Mouse (Mus musculus) midbrain, embryonic 11.5 days (tissue): Measurements from ENCODE around the gene Hoxa7. TPM values are rescaled to one million over a fixed set of nuclear protein-coding genes. Genes with fewer than 3 reads are reported as not detected.
A peak's percentile ranks its signal among the peaks of the same experiment; 100 is the strongest.

Experiments
- ATAC-seq: fragments of 200-750 bp; cut with Nextera tagmentation; 2 replicates; pipeline ENCODE4 v1.8.0; 2017; ENCODE audit warnings: moderate TSS enrichment, moderate library complexity; ENCODE audit not compliant: low FRiP score
- DNase-seq: peaks from one replicate; pipeline ENCODE4 v3.0.0; 2015; ENCODE audit warnings: low spot score; ENCODE audit errors: missing footprints
- H3K27ac ChIP-seq: fragments of 300-500 bp; sonication (generic); 2 replicates; pipeline ENCODE4 v1.5.1; 2014; ENCODE audit warnings: low read depth, low read length
- H3K27me3 ChIP-seq: fragments of 300-500 bp; sonication (generic); 2 replicates; pipeline ENCODE4 v1.6.1; 2014; ENCODE audit warnings: mild to moderate bottlenecking, low read length, moderate library complexity, mixed read lengths; ENCODE audit not compliant: control insufficient read depth, insufficient read depth
- H3K36me3 ChIP-seq: fragments of 300-500 bp; sonication (generic); 2 replicates; pipeline ENCODE4 v1.6.1; 2014; ENCODE audit warnings: mild to moderate bottlenecking, low read length, moderate library complexity, mixed read lengths; ENCODE audit not compliant: control insufficient read depth, insufficient read depth
- H3K4me1 ChIP-seq: fragments of 300-500 bp; sonication (generic); 2 replicates; pipeline ENCODE4 v1.6.1; 2014; ENCODE audit warnings: low read length; ENCODE audit not compliant: control insufficient read depth, insufficient read depth
- H3K4me2 ChIP-seq: fragments of 300-500 bp; sonication (generic); 2 replicates; pipeline ENCODE4 v1.6.1; 2014; ENCODE audit warnings: mild to moderate bottlenecking, moderate library complexity
- H3K4me3 ChIP-seq: fragments of 300-500 bp; sonication (generic); 2 replicates; pipeline ENCODE4 v1.5.1; 2014; ENCODE audit warnings: low read depth, low read length
- H3K9ac ChIP-seq: fragments of 300-500 bp; sonication (generic); 2 replicates; pipeline ENCODE4 v1.6.1; 2014; ENCODE audit warnings: low read length
- H3K9me3 ChIP-seq: fragments of 300-500 bp; sonication (generic); 2 replicates; pipeline ENCODE4 v1.6.1; 2016; ENCODE audit warnings: low read length; ENCODE audit not compliant: control insufficient read depth
- WGBS: fragments of 180-500 bp; shearing (Covaris S2); extraction: QIAGEN DNeasy Blood & Tissue Kit; methylation state at CpG from one replicate; pipeline ENCODE4 v1.1.7; 2014; 5-methylcytosine and 5-hydroxymethylcytosine counted together
- polyA plus RNA-seq: library from polyadenylated mRNA; unstranded; fragments of >200 nt; fragmentation: Nextera tagmentation; extraction: Ambion mirVana; gene quantifications from 2 replicates; pipeline ENCODE4 v1.2.1, GENCODE M21; 2014

Hoxa7 gene
- polyA plus RNA-seq, 1 experiment from 2014 or later, result not detected

GRCm38 (mm10) chr6:52229558-52230416 lies 8.1 kb upstream of the Hoxa7 start:
- H3K36me3 ChIP-seq, result no peaks in the 10 kb centered on the region
- ATAC-seq, result no peak
- H3K9me3 ChIP-seq, result no peaks in the 10 kb centered on the region
- H3K27me3 ChIP-seq, result peaks cover 93% of the 10 kb centered on the region
- no peak overlapping the region for H3K4me2 ChIP-seq
- no peak overlapping the region for H3K9ac ChIP-seq
- no peak overlapping the region for H3K27ac ChIP-seq
- H3K4me3 ChIP-seq, result no peak overlapping the region
- no peaks in the 10 kb centered on the region; the same call in 1 of the 2 replicates for H3K4me1 ChIP-seq
- WGBS, result 3% methylated on average over 44 of the region's 44 CpGs
- DNase-seq, result no peak

DNA sequence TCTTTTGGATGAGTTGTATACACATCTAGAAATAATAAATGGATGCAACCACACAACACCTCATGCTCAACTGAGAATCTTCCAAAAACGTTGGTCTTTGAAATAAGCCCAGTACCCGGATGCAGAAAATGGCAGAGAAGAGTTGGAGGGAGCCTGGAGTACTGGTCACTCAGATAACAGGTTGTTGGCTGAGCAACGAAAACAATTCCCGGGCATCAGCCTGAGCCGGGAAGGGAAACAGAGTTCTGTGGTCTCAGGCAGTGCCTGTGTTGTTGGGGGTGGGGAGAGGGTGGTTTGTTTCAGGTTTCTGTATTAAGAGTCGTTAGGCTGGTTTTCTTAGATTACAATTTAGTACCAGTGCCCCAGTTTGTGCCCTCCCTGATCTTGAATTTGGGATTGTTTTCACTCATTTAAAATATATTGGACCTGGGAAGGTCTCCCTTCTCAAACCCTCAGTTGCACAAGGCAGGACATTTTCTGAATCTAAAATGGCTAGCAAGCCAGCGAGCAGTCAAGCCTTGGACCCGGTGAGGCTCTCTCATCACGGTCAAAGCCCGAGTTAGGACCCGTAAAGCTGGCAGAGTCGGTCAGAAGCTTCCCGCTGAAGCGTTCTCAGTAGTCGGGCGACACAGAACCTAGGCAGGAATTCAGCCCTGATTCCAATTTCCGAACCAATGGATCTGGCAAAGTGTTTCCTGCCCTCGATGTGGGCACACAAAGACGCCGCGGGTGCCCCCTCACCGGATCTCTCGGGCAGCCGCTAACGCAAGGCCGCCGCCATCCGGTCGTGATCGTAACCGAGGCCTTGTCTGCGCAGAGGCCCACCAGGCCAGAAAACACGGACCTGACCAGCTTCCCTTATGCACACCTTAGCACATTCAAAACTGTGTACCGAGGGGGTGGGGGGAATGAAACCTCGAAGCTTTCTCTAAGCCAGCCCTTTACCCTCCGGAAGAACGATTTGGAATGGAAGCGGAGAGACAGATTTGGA lies 7.1 kb upstream of the Hoxa7 start:
- 1% methylated on average over 38 of the region's 38 CpGs for WGBS
- no peaks in the 10 kb centered on the region for H3K9me3 ChIP-seq
- no peak overlapping the region for H3K4me2 ChIP-seq
- H3K4me1 ChIP-seq, result no peaks in the 10 kb centered on the region
- no peak overlapping the region for H3K27ac ChIP-seq
- no peak overlapping the region for H3K4me3 ChIP-seq
- H3K9ac ChIP-seq, result no peak overlapping the region
- ATAC-seq, result no peak
- peak; percentile 97 for DNase-seq
- H3K36me3 ChIP-seq, result no peaks in the 10 kb centered on the region
- H3K27me3 ChIP-seq, result peaks cover 93% of the 10 kb centered on the region

DNA sequence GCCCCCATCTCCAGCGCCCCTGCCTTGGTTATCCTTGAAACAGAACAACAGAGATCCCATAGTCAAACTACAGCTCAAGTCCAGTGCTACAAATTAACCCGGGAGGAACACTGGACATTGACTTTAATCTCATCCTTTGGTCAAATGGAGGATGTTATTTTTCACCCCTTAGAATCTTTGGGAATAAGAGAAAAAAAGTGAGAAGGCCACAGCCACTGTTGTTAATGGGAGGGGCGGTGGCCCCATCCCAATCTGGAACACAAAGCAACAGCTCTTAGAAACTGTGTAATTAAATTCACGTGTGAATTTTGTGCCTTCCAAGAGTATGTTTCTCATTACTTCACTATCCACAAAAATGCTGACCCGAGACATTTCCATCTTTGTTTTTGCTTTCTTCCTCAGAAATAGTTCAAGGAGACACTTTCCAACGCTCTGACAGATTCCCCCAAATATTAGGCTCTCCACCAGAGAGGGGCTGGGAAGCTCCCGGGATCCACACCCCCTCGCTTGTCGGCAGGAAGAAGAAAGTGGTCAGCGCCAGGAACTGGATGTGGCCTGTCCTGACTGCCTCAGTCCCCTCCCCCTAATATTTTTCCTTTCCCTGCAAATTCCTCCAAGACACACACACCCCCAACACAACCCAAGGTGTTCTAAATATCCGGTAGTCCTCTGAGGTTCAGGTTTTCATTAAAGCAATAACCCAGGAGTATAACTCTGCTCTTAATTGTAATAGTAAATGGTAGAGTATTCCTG lies 6.0 kb upstream of the Hoxa7 start:
- Histone ChIP-seq H3K27me3 (peaks cover 93% of the 10 kb centered on the region), H3K4me1 (no peaks in the 10 kb centered on the region), H3K4me3 (no peak overlapping the region), H3K4me2 (no peak overlapping the region), H3K36me3 (no peaks in the 10 kb centered on the region), H3K9ac (no peak overlapping the region), H3K27ac (no peak overlapping the region), H3K9me3 (no peaks in the 10 kb centered on the region)
- DNase-seq (peak; percentile 93), ATAC-seq (no peak)
- WGBS, result 3% methylated on average over 11 of the region's 11 CpGs

DNA sequence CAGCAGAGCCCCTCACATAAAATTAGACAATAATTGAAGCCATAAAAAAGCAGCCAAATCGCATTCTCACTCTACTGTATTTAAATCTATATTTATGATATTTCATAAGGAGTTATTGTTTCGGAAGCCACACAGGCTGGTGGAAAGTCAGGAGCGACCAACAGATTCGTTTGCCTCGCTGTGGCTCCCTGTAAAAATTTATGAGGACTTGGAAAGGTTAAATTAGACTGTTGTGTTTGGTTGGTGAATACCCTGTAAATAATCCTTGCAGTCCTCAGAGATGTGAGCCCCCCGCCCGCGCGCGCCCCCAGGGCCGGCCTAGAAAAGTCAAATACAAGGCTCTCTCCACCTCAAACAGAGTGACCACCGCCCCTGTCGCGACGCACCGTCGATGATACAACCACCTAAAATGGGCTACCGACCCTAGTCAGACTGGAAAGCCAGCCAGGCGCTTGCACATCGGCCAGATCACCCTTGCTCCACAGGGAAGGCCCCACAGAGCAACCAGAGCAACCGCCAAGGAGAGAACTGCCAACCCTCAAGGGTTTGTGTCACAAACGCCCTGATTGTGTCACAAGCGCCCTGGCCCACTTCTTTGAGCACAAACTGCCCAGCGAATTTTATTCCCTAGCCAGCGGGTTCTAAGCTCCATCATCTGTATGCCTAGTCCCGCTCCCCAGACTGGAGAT lies 5.1 kb upstream of the Hoxa7 start:
- no peak for ATAC-seq
- H3K27ac ChIP-seq, result no peak overlapping the region
- H3K4me1 ChIP-seq, result no peaks in the 10 kb centered on the region
- H3K27me3 ChIP-seq, result peaks cover 93% of the 10 kb centered on the region
- no peaks in the 10 kb centered on the region for H3K36me3 ChIP-seq
- no peaks in the 10 kb centered on the region for H3K9me3 ChIP-seq
- peak; percentile 96 for DNase-seq
- 3% methylated on average over 26 of the region's 26 CpGs for WGBS
- H3K4me2 ChIP-seq, result no peak overlapping the region
- no peak overlapping the region for H3K4me3 ChIP-seq
- no peak overlapping the region for H3K9ac ChIP-seq

DNA sequence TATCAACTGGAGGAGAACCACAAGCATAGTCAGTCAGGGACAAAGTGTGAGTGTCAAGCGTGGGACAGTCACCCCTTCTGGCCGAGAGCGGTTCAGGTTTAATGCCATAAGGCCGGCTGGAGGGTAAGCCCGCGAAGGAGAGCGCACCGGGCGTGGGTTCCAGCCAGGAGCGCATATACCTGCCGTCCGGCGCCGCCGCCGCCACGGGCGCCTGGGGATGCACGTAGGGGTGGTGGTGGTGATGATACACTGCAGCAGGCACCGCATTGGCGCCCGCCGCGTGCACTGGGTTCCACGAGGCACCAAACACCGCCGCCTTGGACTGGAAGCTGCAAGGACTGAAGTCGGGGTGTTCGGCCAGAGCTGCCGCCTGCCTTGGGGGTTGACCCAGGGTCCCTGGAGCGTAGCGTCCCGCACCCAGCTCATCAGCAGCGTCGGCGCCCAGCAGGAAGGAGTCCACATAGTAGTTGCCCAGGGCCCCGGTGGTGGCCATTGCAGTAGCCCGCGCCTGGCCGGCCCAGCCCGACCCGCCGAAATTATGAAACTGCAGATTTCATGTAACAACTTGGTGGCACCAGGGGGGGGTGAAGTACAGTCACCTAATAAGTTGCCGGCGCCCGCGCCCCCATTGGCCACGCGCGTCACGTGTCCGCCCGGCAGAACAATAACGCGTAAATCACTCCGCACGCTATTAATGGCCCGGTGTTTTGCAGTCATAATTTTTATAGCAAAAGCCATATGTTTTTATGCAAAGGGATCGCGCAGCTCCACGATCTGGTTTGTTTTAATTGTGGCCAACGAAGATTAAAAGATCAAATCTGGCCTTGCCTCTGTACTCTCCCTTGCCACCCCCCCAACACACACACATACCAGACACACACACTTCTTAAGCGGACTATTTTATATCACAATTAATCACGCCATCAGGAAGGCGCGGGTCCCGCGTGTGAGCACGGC lies 4.2 kb upstream of the Hoxa7 start:
- H3K27ac ChIP-seq, result no peak overlapping the region
- H3K4me1 ChIP-seq, result 0 out of 2 replicates have a peak, but pooled peaks cover 2% of the 10 kb centered on the region
- H3K9me3 ChIP-seq, result no peaks in the 10 kb centered on the region
- WGBS, result 2% methylated on average over 69 of the region's 69 CpGs
- peak; percentile 95 for DNase-seq
- no peak for ATAC-seq
- H3K36me3 ChIP-seq, result no peaks in the 10 kb centered on the region
- peaks cover 97% of the 10 kb centered on the region for H3K27me3 ChIP-seq
- no peak overlapping the region for H3K4me3 ChIP-seq
- H3K4me2 ChIP-seq, result no peak overlapping the region
- no peak overlapping the region for H3K9ac ChIP-seq

- WGBS, result 2% methylated on average over 32 of the region's 36 CpGs
- Histone ChIP-seq H3K4me1 (0 out of 2 replicates have a peak, but pooled peaks cover 2% of the 10 kb centered on the region), H3K36me3 (no peaks in the 10 kb centered on the region), H3K27me3 (peaks cover 97% of the 10 kb centered on the region), H3K4me2 (no peak overlapping the region), H3K9ac (no peak overlapping the region), H3K9me3 (no peaks in the 10 kb centered on the region), H3K27ac (no peak overlapping the region), H3K4me3 (no peak overlapping the region)
- DNase-seq (no peak), ATAC-seq (no peak)
These were observed 3.4 kb upstream of the Hoxa7 start for GRCm38 (mm10) chr6:52224895-52225611.

- Histone ChIP-seq H3K4me3 (no peak overlapping the region), H3K27ac (no peak overlapping the region), H3K4me1 (0 out of 2 replicates have a peak, but pooled peaks cover 2% of the 10 kb centered on the region), H3K4me2 (no peak overlapping the region), H3K36me3 (no peaks in the 10 kb centered on the region), H3K9me3 (no peaks in the 10 kb centered on the region), H3K9ac (no peak overlapping the region), H3K27me3 (peaks cover 98% of the 10 kb centered on the region)
- 2% methylated on average over 24 of the region's 24 CpGs for WGBS
- ATAC-seq, result no peak
- DNase-seq, result peak; percentile 96
These were observed 2.5 kb upstream of the Hoxa7 start for GRCm38 (mm10) chr6:52223939-52224760.
